Mouse (Mus musculus): Measurements from ENCODE around the gene Hoga1. TPM values are rescaled to one million over a fixed set of nuclear protein-coding genes. Genes with fewer than 3 reads are reported as not detected.

Gene Hoga1
- polyA plus RNA-seq (2015; fragmentation: Nextera tagmentation; extraction: Ambion mirVana) = 62.9 and 70.5 TPM in 2 replicates

DNA sequence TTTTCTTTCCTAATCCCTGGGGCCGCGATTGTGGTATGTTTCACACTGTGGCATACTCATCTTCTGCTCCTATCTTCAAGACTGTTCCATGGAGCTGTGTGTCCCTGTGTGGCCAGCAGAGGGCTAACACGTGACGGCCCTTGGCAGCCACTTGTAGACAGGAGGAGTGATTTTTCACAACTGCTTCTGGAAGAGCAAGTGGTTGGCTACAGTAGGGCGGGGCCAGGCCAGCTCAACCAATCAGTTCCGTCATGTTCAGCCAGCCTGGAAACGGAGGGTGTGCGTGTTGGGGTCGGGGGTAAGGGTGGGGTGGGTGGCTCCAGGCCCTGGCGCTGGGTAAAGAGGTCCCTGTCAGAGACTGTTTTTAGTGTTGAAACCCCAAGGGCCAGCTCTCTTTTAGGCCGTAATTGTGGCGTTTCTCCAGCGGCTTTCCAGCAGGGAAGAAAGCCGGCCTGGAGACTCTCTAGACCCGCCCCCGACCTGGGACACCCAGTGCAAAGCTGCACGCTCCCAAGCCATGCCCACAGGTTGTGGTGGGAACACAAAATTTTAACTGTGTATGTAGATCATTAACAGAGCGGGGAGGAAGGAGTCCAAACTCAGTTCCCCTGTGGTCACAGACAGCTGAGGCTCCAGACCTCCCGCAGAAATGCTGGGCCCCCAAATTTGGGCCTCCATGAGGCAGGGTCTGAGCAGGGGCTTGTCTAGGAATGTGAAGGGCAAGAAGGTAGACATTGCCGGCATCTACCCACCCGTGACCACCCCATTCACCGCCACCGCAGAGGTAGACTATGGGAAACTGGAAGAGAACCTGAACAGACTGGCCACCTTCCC is at the start of gene Hoga1:
Gene Hoga1, plus strand, starts transcription at position 342 of the 834 bp plus-strand sequence.
- H3K27ac ChIP-seq (ENCODE audit: low read length) = peak within 1 kb of the TSS; percentile 67
- no peaks in the 10 kb centered on the region; the same call in 1 of the 2 replicates for H3K4me1 ChIP-seq (ENCODE audit: control insufficient read depth, low read depth, low read length)
- peak within 1 kb of the TSS; percentile 53 for H3K9ac ChIP-seq (ENCODE audit: low read depth, low read length)
- no peaks in the 10 kb centered on the region; the same call in 1 of the 2 replicates for H3K27me3 ChIP-seq (ENCODE audit: control insufficient read depth, insufficient read depth, low read depth, low read length)
- H3K4me3 ChIP-seq (ENCODE audit: low read depth, low read length) = peak within 1 kb of the TSS; percentile 54
- no peaks in the 10 kb centered on the region for H3K9me3 ChIP-seq (replicated peaks; ENCODE audit: control insufficient read depth, low read length)
- H3K4me2 ChIP-seq (ENCODE audit: low read depth, low read length) = peak within 1 kb of the TSS; percentile 40
- H3K36me3 ChIP-seq (ENCODE audit: control insufficient read depth, insufficient read depth) = no peaks in the 10 kb centered on the region
- WGBS (ENCODE audit: insufficient replicate concordance) = 15% methylated on average over 23 of the region's 23 CpGs
- peak; percentile 89 for ATAC-seq (ENCODE audit: low read depth)

DNA sequence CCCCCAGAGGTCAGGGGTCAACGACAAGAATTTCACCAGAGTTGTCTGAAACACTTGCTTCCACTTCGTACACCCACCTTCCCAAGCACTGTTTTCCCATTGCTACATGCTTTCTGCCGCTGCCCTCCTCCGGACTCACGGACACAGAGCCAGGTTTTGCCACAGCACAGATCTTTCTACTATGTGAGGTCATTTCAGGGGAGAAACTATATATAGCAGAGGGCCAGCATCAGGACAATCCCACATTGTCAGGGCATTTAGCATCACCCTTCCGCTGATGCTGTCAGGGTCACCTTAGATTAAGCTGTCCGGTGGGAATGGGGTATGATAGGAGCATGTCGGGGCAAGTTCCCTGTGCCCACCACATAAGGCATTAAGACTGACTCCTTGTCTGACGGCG is 48.3 kb upstream of the Hoga1 start:
- Histone ChIP-seq H3K4me3 (ENCODE audit: low read depth, low read length) (no peak overlapping the region), H3K27ac (ENCODE audit: low read length) (no peak overlapping the region), H3K9me3 (replicated peaks; ENCODE audit: control insufficient read depth, low read length) (no peaks in the 10 kb centered on the region), H3K9ac (ENCODE audit: low read depth, low read length) (no peak overlapping the region), H3K4me2 (ENCODE audit: low read depth, low read length) (no peak overlapping the region), H3K4me1 (ENCODE audit: control insufficient read depth, low read depth, low read length) (peaks cover 5% of the 10 kb centered on the region; the same call in 1 of the 2 replicates), H3K36me3 (ENCODE audit: control insufficient read depth, insufficient read depth) (no peaks in the 10 kb centered on the region), H3K27me3 (ENCODE audit: control insufficient read depth, insufficient read depth, low read depth, low read length) (no peaks in the 10 kb centered on the region)
- WGBS (ENCODE audit: insufficient replicate concordance) = 73% methylated on average over 10 of the region's 10 CpGs
- no peak for ATAC-seq (ENCODE audit: low read depth)

DNA sequence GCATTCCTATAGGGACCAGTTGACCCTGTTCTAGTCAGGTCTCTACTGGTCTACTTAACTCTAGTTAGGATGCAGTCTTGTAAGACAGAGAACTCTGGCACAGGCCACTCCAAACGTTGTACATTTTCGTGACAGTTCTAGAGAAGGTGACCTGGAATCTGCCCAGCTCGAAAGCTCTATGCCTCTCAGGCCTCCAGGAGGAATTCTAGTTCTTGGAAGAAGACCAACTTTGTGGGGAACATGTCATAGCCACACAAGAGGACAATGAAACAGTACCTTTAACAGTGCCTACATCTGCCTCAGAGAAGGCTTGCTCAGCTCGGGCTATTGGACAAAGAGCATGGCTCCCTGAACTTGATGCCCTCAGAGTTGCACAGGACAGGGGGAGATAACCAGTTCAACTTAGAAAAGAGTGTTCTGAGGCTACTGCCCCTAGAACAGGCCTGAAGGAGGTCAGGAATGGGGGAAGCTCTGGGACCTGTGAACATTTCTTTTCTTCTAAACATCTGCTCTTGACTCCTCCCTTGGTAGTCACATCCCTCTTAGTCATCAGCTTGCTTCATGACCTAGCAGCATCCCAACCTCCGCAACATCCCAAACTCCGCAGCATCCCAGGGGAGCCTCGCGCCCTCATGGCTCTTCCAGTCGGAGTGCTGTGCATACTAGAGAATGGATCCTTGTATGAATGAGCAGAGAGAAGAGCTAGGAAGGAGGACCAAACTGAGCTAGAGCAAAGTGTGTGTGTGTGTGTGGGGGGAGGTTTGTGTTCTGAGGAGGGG is 46.5 kb upstream of the Hoga1 start:
- H3K27ac ChIP-seq (ENCODE audit: low read length) = 0 out of 2 replicates have a peak overlapping the region, but pooled peaks have one; percentile 20
- 68% methylated on average over 9 of the region's 9 CpGs for WGBS (ENCODE audit: insufficient replicate concordance)
- ATAC-seq (ENCODE audit: low read depth) = no peak

DNA sequence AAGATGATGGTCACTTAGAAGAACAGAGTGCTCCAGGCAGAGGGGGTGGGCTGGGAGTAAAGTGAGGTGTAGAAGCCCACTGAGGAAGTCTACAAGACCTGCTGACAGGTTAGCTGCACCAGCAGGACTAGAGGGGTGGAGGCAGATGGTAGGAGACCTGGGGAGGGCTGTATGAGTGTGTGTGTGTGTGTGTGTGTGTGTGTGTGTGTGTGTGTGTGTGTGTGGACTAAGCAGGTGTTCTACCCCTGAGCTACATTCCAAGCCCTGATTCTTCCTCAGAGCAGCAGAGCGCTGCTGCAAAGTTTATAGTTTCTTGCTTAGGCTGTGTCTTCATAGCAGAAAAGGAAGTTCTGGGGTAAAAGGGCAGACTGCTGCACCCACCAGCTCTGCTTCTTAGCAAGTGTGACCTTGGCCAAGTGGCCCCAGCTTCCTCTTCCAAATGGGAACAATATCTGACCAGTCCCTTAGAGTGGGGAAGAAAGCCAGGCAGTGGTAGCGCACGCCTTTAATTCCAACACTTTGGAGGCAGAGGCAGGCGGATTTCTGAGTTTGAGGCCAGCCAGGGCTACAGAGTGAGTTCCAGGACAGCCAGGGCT is 45.6 kb upstream of the Hoga1 start:
- H3K4me2 ChIP-seq (ENCODE audit: low read depth, low read length) = no peak overlapping the region
- 0 out of 2 replicates have a peak overlapping the region, but pooled peaks have one; percentile 27 for H3K27ac ChIP-seq (ENCODE audit: low read length)
- no peak overlapping the region for H3K4me3 ChIP-seq (ENCODE audit: low read depth, low read length)
- no peak overlapping the region for H3K9ac ChIP-seq (ENCODE audit: low read depth, low read length)
- ATAC-seq (ENCODE audit: low read depth) = peak; percentile 50; the same call in 1 of the 2 replicates
- 40% methylated on average over 4 of the region's 4 CpGs for WGBS (ENCODE audit: insufficient replicate concordance)
- no peaks in the 10 kb centered on the region for H3K36me3 ChIP-seq (ENCODE audit: control insufficient read depth, insufficient read depth)
- H3K27me3 ChIP-seq (ENCODE audit: control insufficient read depth, insufficient read depth, low read depth, low read length) = no peaks in the 10 kb centered on the region
- peaks cover 4% of the 10 kb centered on the region; the same call in 1 of the 2 replicates for H3K4me1 ChIP-seq (ENCODE audit: control insufficient read depth, low read depth, low read length)
- no peaks in the 10 kb centered on the region for H3K9me3 ChIP-seq (replicated peaks; ENCODE audit: control insufficient read depth, low read length)

More for the DNA sequence above, 46.5 kb upstream of the Hoga1 start:
- Histone ChIP-seq H3K4me1 (ENCODE audit: control insufficient read depth, low read depth, low read length) (peaks cover 2% of the 10 kb centered on the region; the same call in 1 of the 2 replicates), H3K27me3 (ENCODE audit: control insufficient read depth, insufficient read depth, low read depth, low read length) (no peaks in the 10 kb centered on the region), H3K9me3 (replicated peaks; ENCODE audit: control insufficient read depth, low read length) (no peaks in the 10 kb centered on the region), H3K36me3 (ENCODE audit: control insufficient read depth, insufficient read depth) (no peaks in the 10 kb centered on the region), H3K4me2 (ENCODE audit: low read depth, low read length) (no peak overlapping the region), H3K9ac (ENCODE audit: low read depth, low read length) (no peak overlapping the region), H3K4me3 (ENCODE audit: low read depth, low read length) (no peak overlapping the region)

DNA sequence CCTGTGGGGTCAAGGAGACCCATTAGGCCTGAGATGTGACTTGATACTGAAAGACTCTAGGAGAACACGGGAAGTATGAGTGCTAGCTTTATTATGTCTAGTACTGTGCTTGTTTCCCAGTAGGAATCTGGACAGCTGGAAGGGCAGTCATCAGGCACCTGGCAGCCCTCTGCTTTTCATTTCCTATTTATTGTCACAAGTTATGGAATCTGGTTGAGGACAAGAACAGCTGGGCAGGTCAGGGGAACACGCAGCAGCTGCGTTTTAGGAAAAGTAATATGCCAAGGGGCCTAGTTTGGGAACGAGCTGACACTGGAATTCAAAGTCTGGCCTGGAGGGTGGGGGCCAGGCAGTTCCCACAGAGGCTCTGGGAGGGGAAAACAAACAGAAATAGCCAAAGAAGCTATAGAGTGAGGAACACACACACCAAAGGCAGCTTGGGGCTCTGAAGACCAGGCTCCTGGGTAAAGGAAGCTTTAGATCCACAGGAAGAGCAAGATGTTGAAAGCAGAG is 44.9 kb upstream of the Hoga1 start:
- H3K4me2 ChIP-seq (ENCODE audit: low read depth, low read length) = no peak overlapping the region
- peaks cover 4% of the 10 kb centered on the region; the same call in 1 of the 2 replicates for H3K4me1 ChIP-seq (ENCODE audit: control insufficient read depth, low read depth, low read length)
- no peaks in the 10 kb centered on the region for H3K36me3 ChIP-seq (ENCODE audit: control insufficient read depth, insufficient read depth)
- H3K9ac ChIP-seq (ENCODE audit: low read depth, low read length) = no peak overlapping the region
- no peak overlapping the region for H3K27ac ChIP-seq (ENCODE audit: low read length)
- H3K27me3 ChIP-seq (ENCODE audit: control insufficient read depth, insufficient read depth, low read depth, low read length) = no peaks in the 10 kb centered on the region
- no peak for ATAC-seq (ENCODE audit: low read depth)
- H3K9me3 ChIP-seq (replicated peaks; ENCODE audit: control insufficient read depth, low read length) = no peaks in the 10 kb centered on the region
- 55% methylated on average over 4 of the region's 4 CpGs for whole genome bisulfite sequencing (ENCODE audit: insufficient replicate concordance)
- no peak overlapping the region for H3K4me3 ChIP-seq (ENCODE audit: low read depth, low read length)

DNA sequence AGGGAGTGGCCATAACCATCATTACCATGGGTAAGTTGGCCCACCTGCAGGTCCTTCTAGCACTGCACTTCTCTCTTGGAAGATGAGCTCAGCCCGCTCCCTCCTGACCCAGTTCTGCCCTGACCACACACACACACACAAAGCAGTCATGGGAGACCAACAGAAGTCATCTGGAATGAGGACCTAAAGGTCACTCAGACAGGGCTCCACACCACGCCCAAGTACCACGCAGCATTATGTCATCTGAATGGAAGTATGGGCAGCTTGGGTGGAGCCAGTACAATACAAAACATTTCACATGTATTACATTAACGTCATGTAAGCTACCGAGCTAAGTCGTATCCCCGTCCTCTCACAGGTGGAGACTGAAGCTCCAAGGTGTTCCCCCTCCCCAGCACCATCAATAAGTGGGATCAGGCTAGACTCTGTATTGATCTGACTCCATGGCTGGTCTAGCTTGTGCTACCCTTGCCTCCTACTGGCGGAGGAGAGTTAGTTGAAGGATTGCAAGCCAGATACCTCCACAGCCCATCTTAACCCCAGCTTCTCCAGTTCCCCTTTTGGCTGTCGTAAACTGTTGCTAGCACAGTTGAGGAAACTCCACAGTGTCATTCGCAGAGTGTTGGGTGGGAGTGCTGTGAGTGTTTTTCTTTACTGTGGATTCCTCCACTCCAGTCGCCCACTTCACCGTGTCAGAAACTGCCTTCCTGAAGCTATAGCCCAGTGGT is 44.0 kb upstream of the Hoga1 start:
- Histone ChIP-seq H3K27me3 (ENCODE audit: control insufficient read depth, insufficient read depth, low read depth, low read length) (no peaks in the 10 kb centered on the region), H3K36me3 (ENCODE audit: control insufficient read depth, insufficient read depth) (no peaks in the 10 kb centered on the region), H3K9ac (ENCODE audit: low read depth, low read length) (no peak overlapping the region), H3K4me2 (ENCODE audit: low read depth, low read length) (no peak overlapping the region), H3K27ac (ENCODE audit: low read length) (no peak overlapping the region), H3K9me3 (replicated peaks; ENCODE audit: control insufficient read depth, low read length) (no peaks in the 10 kb centered on the region), H3K4me3 (ENCODE audit: low read depth, low read length) (no peak overlapping the region), H3K4me1 (ENCODE audit: control insufficient read depth, low read depth, low read length) (peaks cover 9% of the 10 kb centered on the region)
- WGBS (ENCODE audit: insufficient replicate concordance) = 60% methylated on average over 12 of the region's 12 CpGs
- ATAC-seq (ENCODE audit: low read depth) = no peak

DNA sequence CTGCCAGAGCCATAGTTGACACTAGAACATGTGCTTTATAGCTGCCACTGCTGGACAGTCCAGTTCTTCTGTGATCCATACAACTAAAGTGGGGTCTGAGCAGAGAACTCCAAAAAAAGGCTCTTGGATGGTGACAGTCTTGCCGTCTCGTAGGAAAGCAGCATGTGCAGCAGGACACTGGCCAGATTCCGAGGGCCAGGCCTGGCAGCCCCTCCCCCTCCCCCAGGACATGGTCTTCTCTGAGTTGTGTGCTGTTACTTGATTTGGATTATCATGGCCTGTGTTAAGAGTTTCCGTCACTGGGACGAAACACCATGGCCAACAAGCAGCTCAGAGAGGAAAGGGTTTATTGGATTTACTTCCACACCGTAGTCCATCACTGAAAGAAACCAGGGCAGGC is 41.2 kb upstream of the Hoga1 start:
- H3K27me3 ChIP-seq (ENCODE audit: control insufficient read depth, insufficient read depth, low read depth, low read length) = no peaks in the 10 kb centered on the region
- no peaks in the 10 kb centered on the region for H3K36me3 ChIP-seq (ENCODE audit: control insufficient read depth, insufficient read depth)
- WGBS (ENCODE audit: insufficient replicate concordance) = 50% methylated on average over 6 of the region's 6 CpGs
- no peak for ATAC-seq (ENCODE audit: low read depth)
- H3K4me1 ChIP-seq (ENCODE audit: control insufficient read depth, low read depth, low read length) = peaks cover 11% of the 10 kb centered on the region
- H3K4me2 ChIP-seq (ENCODE audit: low read depth, low read length) = no peak overlapping the region
- H3K27ac ChIP-seq (ENCODE audit: low read length) = no peak overlapping the region
- no peak overlapping the region for H3K9ac ChIP-seq (ENCODE audit: low read depth, low read length)
- H3K4me3 ChIP-seq (ENCODE audit: low read depth, low read length) = no peak overlapping the region
- H3K9me3 ChIP-seq (replicated peaks; ENCODE audit: control insufficient read depth, low read length) = no peaks in the 10 kb centered on the region

DNA sequence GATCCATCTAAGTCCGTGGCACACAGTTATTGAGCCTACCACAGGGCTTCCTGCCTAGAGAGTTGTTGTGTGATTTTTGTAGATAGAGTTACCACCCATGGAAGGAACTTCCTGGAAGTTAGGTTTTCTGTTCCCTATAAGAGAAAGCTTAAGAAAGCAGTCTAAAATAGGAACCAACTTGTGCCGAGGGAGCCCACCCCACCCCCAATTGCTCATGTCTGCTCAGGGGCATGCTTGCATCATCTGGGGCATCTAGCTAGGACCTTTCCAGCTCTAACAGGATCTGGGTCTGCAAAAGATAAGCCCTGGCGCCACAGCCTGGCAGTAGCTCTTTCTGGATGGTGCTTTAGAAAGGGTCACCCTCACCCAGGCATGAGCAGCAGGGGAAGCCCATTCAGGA is 39.8 kb upstream of the Hoga1 start:
- Histone ChIP-seq H3K27me3 (ENCODE audit: control insufficient read depth, insufficient read depth, low read depth, low read length) (no peaks in the 10 kb centered on the region), H3K4me2 (ENCODE audit: low read depth, low read length) (no peak overlapping the region; the same call in 1 of the 2 replicates), H3K27ac (ENCODE audit: low read length) (peak overlapping the region; percentile 18; the same call in 1 of the 2 replicates), H3K4me1 (ENCODE audit: control insufficient read depth, low read depth, low read length) (peaks cover 10% of the 10 kb centered on the region), H3K9me3 (replicated peaks; ENCODE audit: control insufficient read depth, low read length) (no peaks in the 10 kb centered on the region), H3K36me3 (ENCODE audit: control insufficient read depth, insufficient read depth) (no peaks in the 10 kb centered on the region), H3K4me3 (ENCODE audit: low read depth, low read length) (no peak overlapping the region), H3K9ac (ENCODE audit: low read depth, low read length) (no peak overlapping the region)
- WGBS (ENCODE audit: insufficient replicate concordance) = 9% methylated on average over 3 of the region's 3 CpGs
- ATAC-seq (ENCODE audit: low read depth) = peak; percentile 35; the same call in 1 of the 2 replicates
